Mouse (Mus musculus) gastrocnemius, postnatal 10 days (tissue): ENCODE data around the gene Rangrf. TPM values are rescaled to one million over a fixed set of nuclear protein-coding genes. Genes with fewer than 3 reads are reported as not detected.
"Not testable (repeated sequence)": the region's sequence is repeated elsewhere in the genome, so short reads cannot be mapped to it uniquely, and the experiment has no call there.

ENCODE experiments used
- DNase-seq: peaks from one replicate; pipeline ENCODE4 v3.0.0; 2021; ENCODE audit warnings: mixed read lengths
- total RNA-seq, 2 experiments: library from RNA; stranded (reverse); gene quantifications; 2 replicates each; pipeline ENCODE4 v1.2.3; 2021

The Rangrf gene
- total RNA-seq, 2 experiments from 2014 or later = 45.0 to 57.6 TPM

GRCm38 (mm10) chr11:68979320-68979733 lies 4.3 kb upstream of the Rangrf start:
- DNase-seq = no peak

GRCm38 (mm10) chr11:68975601-68976000 lies 616 bp upstream of the Rangrf start:
- DNase-seq = no peak

GRCm38 (mm10) chr11:68974059-68974450 lies 930 bp downstream of the Rangrf start:
- no peak for DNase-seq

GRCm38 (mm10) chr11:68973250-68974058 lies 1.5 kb downstream of the Rangrf start:
- DNase-seq = peak; percentile 86

- no peak for DNase-seq
Measured at GRCm38 (mm10) chr11:68970232-68970631, 4.8 kb downstream of the Rangrf start.

GRCm38 (mm10) chr11:68968752-68969151 lies 6.2 kb downstream of the Rangrf start:
- DNase-seq = no peak

GRCm38 (mm10) chr11:68967337-68968282 lies 7.4 kb downstream of the Rangrf start, which contains the start of gene Slc25a35:
Slc25a35 (plus strand) TSS chr11:68968131.
- DNase-seq = peak; percentile 87

GRCm38 (mm10) chr11:68966554-68966953 lies 8.4 kb downstream of the Rangrf start:
- no peak for DNase-seq

- peak; percentile 67 for DNase-seq
Measured at GRCm38 (mm10) chr11:68965845-68966244, 9.1 kb downstream of the Rangrf start.

GRCm38 (mm10) chr11:68965050-68965449 lies 9.9 kb downstream of the Rangrf start:
- no peak for DNase-seq

- DNase-seq = no peak
Measured at GRCm38 (mm10) chr11:68963405-68963804, 11.6 kb downstream of the Rangrf start.

GRCm38 (mm10) chr11:68962159-68962558 lies 12.8 kb downstream of the Rangrf start:
- DNase-seq = not testable (repeated sequence)

- DNase-seq = no peak
Measured at GRCm38 (mm10) chr11:68961596-68961995, 13.4 kb downstream of the Rangrf start.

GRCm38 (mm10) chr11:68957971-68958370 lies 17.0 kb downstream of the Rangrf start:
- DNase-seq = no peak

GRCm38 (mm10) chr11:68957308-68957707 lies 17.7 kb downstream of the Rangrf start, which contains the start of gene Arhgef15:
Arhgef15 (minus strand) TSS chr11:68957480.
- no peak for DNase-seq

- DNase-seq = no peak
Measured at GRCm38 (mm10) chr11:68956697-68957096, 18.3 kb downstream of the Rangrf start.

GRCm38 (mm10) chr11:68956107-68956506 lies 18.9 kb downstream of the Rangrf start:
- no peak for DNase-seq

- DNase-seq = no peak
Measured at GRCm38 (mm10) chr11:68955473-68955872, 19.5 kb downstream of the Rangrf start.

- no peak for DNase-seq
Measured at GRCm38 (mm10) chr11:68954408-68954807, 20.6 kb downstream of the Rangrf start.

GRCm38 (mm10) chr11:68953903-68954302 lies 21.1 kb downstream of the Rangrf start:
- no peak for DNase-seq

GRCm38 (mm10) chr11:68947542-68947993 lies 27.4 kb downstream of the Rangrf start:
- DNase-seq = no peak

GRCm38 (mm10) chr11:68946806-68947440 lies 28.1 kb downstream of the Rangrf start:
- DNase-seq = no peak
